Mouse (Mus musculus): ENCODE results near the gene Pou6f1.

GRCm38 (mm10) chr15:100566531-100566930, 33.3 kb downstream of the Pou6f1 start:
- TF ChIP-seq CTCF (IDR thresholded peaks at IDR 0.05; ENCODE audit: low read depth) (no peak), EP300 (optimal IDR thresholded peaks at IDR 0.05) (no peak)

Measured in stomach, postnatal 0 days (tissue).